Mouse (Mus musculus): ENCODE measurements around the gene Heyl.
A peak's percentile ranks its signal among the peaks of the same experiment; 100 is the strongest.
"Not testable (repeated sequence)": the region's sequence is repeated elsewhere in the genome, so short reads cannot be mapped to it uniquely, and the experiment has no call there.

Gene Heyl

GRCm38 (mm10) chr4:123232841-123233240, 515 bp upstream of the Heyl start:
- DNase-seq (ENCODE audit: low read depth, low spot score) = no peak

GRCm38 (mm10) chr4:123235835-123236430, 2.6 kb downstream of the Heyl start:
- no peak for DNase-seq (ENCODE audit: low read depth, low spot score)

- DNase-seq (ENCODE audit: low read depth, low spot score) = no peak
These were observed 3.2 kb downstream of the Heyl start for GRCm38 (mm10) chr4:123236431-123237031.

- no peak for DNase-seq (ENCODE audit: low read depth, low spot score)
These were observed 4.3 kb downstream of the Heyl start for GRCm38 (mm10) chr4:123237386-123238266.

GRCm38 (mm10) chr4:123239361-123240203, 6.2 kb downstream of the Heyl start:
- DNase-seq (ENCODE audit: low read depth, low spot score) = peak; percentile 22

- DNase-seq (ENCODE audit: low read depth, low spot score) = no peak
These were observed 12.9 kb downstream of the Heyl start for GRCm38 (mm10) chr4:123246221-123246620.

- DNase-seq (ENCODE audit: low read depth, low spot score) = no peak
These were observed 13.3 kb downstream of the Heyl start for GRCm38 (mm10) chr4:123246651-123247050.

GRCm38 (mm10) chr4:123247147-123247880, 14.0 kb downstream of the Heyl start:
- no peak for DNase-seq (ENCODE audit: low read depth, low spot score)

- DNase-seq (ENCODE audit: low read depth, low spot score) = no peak
These were observed 15.7 kb downstream of the Heyl start for GRCm38 (mm10) chr4:123248971-123249567.

- DNase-seq (ENCODE audit: low read depth, low spot score) = no peak
These were observed 18.9 kb downstream of the Heyl start for GRCm38 (mm10) chr4:123252214-123252613.

GRCm38 (mm10) chr4:123254617-123255016, 21.3 kb downstream of the Heyl start:
- peak; percentile 68 for DNase-seq (ENCODE audit: low read depth, low spot score)

GRCm38 (mm10) chr4:123260071-123260746, 26.9 kb downstream of the Heyl start:
- no peak for DNase-seq (ENCODE audit: low read depth, low spot score)

- no peak for DNase-seq (ENCODE audit: low read depth, low spot score)
These were observed 28.5 kb downstream of the Heyl start, which contains the start of gene Pabpc4 for GRCm38 (mm10) chr4:123261721-123262401. TSS of gene Pabpc4 (plus strand) at chr4:123262351.

GRCm38 (mm10) chr4:123271063-123271462, 37.7 kb downstream of the Heyl start:
- DNase-seq (ENCODE audit: low read depth, low spot score) = peak; percentile 34

- DNase-seq (ENCODE audit: low read depth, low spot score) = no peak
These were observed 46.8 kb downstream of the Heyl start for GRCm38 (mm10) chr4:123280117-123280516.

- DNase-seq (ENCODE audit: low read depth, low spot score) = peak; percentile 95
These were observed 49.1 kb downstream of the Heyl start for GRCm38 (mm10) chr4:123282500-123282899.

- not testable (repeated sequence) for DNase-seq (ENCODE audit: low read depth, low spot score)
These were observed 49.7 kb downstream of the Heyl start for GRCm38 (mm10) chr4:123282915-123283674.

- DNase-seq (ENCODE audit: low read depth, low spot score) = peak; percentile 38
These were observed 50.3 kb downstream of the Heyl start for GRCm38 (mm10) chr4:123283675-123284064.

Measured in R1 (cell line).